Mouse (Mus musculus): ENCODE measurements around the gene Zfp1.

DNA sequence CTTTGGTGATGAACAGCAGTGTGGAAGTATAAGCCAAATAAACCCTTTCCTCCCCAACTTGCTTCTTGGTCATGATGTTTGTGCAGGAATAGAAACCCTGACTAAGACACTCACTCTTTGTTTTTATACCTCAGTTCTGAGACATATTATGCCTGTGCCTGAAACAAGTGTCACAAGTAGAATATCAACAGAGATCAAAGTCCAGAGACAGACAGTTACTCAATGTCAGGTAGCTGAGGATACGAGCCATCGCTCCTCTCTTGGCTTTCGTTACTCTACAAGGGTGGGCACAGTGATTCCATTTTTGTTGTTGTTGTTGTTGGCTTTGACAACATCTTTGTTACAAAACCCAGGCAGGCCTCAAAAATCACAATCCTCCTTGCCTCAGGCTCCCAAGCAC, 10.2 kb upstream of the Zfp1 start:
- TF ChIP-seq CTCF (IDR thresholded peaks at IDR 0.05; ENCODE audit: low read depth, low read length) (no peak), POLR2A (IDR thresholded peaks at IDR 0.05; ENCODE audit: borderline replicate concordance, low read depth, low read length) (no peak)

Measured in bone marrow macrophage, adult 2 months (primary cell).